Mouse (Mus musculus): ENCODE data around the gene Naa80.

Naa80 gene

DNA sequence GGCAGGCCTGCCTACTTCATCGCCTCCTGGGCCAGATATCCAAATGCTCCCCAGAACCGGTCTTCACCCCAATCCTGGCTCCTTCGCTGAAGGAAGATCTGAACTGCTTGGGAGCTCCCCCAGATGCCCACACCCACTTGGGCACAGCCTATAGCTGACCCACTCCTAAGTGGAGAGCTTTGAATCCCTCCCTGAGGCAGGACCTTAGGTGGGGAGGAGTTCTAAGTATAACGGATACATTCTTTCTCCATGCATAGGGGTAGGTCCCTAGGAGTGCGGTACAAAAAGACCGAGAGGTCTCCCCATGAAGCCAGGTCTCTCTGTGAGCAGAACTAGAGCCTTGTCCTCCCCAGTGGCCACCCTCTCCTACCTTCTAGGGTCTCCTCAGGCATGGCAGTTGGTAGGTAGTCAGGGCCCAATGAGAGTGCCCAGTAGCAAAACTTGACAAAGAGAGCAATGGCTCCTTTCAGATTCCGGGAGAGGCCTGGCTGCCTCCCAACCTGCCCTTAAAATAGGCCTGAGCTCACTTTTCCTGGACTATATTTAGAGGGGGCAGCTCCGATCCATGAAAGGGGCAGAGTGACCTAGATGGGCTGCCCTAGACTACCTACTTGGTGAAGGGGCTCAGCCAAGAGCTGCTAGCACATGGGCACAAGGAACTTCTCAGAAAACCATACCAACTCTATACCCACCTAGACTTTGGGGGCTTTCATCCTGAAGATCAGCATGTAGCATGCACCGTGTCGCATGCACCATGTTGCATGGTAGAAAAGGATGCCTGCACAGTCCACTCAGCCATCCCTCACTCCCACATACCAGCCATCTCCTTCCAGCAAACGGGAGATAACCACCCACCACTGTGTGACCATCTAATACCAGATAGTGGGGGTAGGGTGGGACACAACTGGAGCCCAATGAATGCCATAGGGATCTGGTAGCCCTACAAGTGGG is 18.2 kb downstream of the Naa80 start:
- ATAC-seq (ENCODE audit: low TSS enrichment): no peak

DNA sequence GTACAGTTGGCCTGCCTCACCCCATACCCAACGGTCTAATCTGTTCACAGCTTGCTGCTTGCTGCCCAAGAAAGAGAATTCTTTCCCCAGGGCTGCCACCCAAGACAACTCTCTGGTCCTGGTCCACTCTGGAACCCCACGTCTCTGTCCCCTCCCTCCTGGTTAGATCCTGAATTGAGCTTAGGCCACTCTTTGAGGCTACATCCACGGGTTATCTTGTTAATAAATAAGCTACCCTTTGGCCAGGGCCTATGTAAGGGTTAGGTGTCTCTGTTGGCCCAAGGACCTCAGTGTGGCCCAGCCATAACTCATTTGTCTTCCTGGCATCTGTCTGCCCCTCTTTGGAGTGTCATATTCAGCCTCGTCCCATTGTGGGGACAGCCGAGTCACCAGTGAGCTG is 19.7 kb downstream of the Naa80 start:
- no peak for ATAC-seq (ENCODE audit: low TSS enrichment)

DNA sequence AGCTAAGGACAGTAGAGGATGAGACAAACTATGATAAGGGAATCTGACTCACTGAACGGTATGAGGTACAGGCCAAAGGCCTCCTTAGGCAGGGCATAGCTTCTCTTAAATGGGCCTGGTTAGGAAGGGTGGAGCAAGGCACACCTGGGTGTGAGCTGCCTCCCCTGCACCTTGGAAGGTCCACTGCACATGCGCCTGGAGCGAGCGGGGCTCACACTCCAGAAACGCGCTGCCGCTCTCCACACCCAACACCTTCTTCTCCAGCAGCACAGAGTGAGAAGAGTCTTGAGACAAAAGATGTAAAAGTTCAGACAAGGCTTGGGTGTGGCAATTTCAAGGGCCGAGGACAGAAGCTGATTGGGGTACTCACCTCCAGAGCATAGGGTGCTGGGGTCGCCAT is 20.7 kb downstream of the Naa80 start:
- no peak for ATAC-seq (ENCODE audit: low TSS enrichment)

GRCm38 (mm10) chr9:107599842-107600241 is 21.2 kb downstream of the Naa80 start:
- no peak for ATAC-seq (ENCODE audit: low TSS enrichment)

GRCm38 (mm10) chr9:107600745-107601144 is 22.1 kb downstream of the Naa80 start:
- ATAC-seq (ENCODE audit: low TSS enrichment): no peak

DNA sequence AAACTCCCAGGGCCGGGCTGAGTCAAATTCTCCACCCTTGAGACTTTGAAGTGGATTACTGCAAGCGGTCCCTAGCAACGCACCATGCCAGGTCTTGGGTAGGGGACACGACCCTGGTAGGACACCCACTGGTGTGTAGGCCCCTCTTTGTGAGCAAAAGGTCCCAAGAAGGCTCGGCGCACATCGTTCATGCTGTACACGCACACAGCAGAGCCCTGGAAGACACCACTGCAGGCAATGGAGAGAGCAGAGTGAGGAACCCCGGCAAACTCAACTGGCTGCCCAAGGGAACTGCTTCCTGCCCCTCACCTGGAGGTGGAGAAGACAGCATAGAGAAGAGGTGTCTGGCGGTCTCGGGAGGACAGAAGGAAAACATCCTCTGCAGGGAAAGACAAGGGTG is 22.6 kb downstream of the Naa80 start:
- ATAC-seq (ENCODE audit: low TSS enrichment): no peak

DNA sequence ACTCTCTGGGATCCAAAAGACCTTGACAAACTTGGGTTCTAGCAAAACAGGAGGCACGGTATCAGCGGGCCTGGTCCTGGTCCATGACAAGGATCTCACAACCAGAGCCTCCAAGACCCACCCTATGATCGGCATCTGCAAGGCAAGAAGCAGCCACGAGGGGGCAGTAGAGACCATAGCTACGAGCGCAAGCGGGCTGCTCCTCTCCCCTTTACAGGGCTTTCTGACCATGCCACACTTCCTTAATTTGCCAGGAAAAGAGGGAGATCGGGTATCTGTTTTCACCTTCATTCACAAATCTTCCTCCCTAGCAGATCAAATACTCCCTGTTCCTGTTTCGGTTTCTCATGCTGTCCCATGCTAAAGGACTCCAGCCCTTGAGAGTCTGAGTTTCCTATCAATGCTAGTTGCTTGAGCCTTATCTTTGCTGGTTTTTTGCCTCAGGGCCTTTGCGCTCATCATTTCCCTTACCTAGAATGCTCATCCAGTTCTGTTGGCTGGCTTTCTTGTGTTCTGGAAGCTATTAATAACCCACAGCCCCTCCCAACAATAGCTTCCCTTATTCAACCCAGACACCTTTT is 23.5 kb downstream of the Naa80 start:
- ATAC-seq (ENCODE audit: low TSS enrichment): peak; percentile 78

GRCm38 (mm10) chr9:107603251-107603650 is 24.6 kb downstream of the Naa80 start:
- no peak for ATAC-seq (ENCODE audit: low TSS enrichment)

DNA sequence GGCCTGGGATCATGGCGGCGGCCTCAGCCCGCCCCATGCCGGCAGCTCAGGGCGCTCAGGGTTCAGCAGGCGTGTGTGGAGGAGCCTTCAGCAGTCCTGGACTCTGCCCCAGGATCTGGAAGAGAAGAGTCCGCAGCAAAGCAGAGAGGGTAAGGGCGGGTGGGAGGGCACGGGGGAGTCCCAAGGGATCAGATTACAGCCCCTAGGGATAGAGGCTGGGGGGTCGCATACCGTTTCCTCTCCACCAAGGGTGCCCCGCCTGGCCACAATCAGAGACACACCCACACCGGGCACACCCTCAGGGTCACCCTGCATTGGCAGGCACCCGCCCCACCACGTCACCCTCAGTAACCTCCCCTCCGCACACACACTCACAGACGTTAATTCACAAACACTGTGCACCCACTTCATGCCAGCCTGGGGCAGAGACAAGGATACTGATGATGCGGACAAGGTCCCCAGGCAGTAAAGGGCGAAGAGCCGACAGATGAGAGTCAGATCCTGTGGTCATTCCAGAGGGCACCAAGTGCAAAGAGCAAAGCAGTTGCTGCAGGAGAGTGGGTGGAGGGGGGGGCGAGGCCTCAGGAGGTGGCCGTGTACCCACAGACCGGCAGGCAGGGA is 26.5 kb downstream of the Naa80 start:
- no peak for ATAC-seq (ENCODE audit: low TSS enrichment)

DNA sequence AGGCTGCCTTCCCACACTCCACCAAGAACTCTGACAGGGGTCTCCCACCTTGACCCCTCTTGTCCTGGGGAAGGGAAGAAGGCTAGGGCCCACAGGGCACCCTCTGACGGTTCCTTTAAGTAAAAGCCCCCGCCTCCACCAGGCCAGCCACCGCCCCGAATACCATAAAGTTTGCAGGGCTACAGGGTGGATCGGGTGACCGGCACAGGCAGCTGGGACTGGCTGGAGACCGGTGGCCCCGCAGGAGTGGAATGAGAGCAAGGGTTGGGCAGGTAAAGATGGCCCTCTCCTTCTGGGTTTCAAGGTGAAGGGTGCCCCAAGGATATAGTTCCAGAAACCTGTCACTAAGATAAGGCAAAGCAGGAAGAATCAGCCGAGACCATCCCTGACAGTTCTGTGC is 27.9 kb downstream of the Naa80 start:
- no peak for ATAC-seq (ENCODE audit: low TSS enrichment)

- ATAC-seq (ENCODE audit: low TSS enrichment): no peak
Observed at GRCm38 (mm10) chr9:107607036-107607435, 28.3 kb downstream of the Naa80 start.

DNA sequence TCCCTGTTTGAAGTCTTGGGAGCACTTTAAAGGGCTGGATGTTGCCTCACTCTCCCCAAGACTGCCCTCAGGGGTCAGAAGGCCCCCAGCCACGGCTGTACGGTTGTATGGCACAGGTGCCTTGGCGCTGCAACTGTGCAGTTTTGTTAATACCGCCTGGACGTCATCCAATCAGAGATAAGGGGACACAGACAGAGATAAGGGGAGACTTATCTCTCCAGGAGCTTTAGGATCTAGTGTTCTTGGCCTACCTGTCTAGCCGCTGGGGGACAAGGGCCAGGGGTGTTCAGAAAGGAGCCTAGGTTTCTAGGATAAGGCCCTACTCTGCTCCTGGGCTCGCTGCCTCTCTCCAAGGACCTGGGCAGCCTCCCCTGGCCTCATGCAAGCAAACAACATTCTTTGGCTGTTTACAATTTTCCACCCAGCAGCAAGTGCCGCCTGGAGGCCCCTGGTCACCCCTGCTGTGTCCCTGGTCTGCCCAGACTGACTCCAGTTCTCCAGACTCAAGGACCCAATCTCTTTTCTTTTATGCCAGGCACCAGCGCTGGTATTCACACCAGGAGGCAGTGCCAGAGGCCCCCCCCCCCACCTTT is 29.1 kb downstream of the Naa80 start:
- ATAC-seq (ENCODE audit: low TSS enrichment): no peak

GRCm38 (mm10) chr9:107608741-107609432 is 30.2 kb downstream of the Naa80 start, which contains the start of gene Sema3b:
Sema3b (minus strand) TSS chr9:107609229.
- ATAC-seq (ENCODE audit: low TSS enrichment): no peak

DNA sequence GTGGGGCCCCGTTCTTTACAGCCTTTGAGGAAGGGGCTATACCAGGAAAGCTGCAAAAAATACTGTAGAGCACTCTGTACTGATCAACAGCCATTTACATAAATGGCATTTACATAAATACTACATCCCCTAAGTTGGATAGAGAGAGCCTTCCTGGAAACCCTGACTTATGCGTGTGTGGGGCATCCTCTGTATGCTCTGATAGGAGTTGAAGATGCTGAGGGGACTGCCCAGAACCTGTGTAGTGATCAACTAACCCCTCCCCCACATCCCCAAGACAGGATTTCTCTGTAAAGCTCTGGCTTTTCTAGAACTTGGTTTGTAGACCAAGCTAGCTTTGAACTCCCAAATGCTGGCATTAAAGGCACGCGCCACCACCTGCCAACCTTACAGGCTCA is 30.7 kb downstream of the Naa80 start:
- ATAC-seq (ENCODE audit: low TSS enrichment): no peak

DNA sequence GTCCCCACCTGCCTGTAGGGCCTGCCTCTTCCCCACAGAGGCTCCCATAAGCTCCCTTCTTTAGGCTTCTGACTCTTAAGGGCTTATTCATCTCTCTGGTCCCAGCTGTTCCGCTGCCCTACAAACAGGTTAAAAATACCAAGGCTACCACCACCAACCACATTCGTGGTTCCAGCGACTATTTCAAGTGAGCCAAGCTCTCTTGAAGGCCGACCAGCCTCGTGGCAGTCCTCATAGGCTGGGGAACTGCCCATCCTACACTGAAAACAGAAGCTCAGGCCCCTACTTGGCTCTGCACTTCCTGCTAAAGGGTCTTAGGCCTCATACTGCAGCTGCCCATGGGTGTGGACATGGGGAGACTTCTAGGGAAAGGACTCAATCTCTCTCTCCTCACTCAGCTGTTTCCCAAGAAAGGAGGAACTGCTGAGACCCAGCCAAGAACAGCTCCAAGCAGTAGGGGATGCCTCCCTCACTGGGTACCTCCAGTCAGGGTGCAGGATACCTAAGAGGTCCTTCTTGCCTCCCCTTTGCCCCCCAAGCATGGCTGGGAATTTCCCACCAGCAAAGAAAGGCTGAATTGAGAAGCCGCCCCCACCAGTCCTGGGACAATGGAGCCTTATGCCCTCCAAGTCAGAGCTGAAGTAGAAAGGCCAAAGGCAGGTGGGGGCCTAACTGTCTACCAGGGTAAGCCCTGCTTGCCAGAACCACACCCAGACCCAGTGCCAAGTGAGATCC is 32.9 kb downstream of the Naa80 start:
- ATAC-seq (ENCODE audit: low TSS enrichment): peak; percentile 32; the same call in 1 of the 2 replicates

GRCm38 (mm10) chr9:107612191-107612944 is 33.7 kb downstream of the Naa80 start:
- ATAC-seq (ENCODE audit: low TSS enrichment): peak; percentile 82

DNA sequence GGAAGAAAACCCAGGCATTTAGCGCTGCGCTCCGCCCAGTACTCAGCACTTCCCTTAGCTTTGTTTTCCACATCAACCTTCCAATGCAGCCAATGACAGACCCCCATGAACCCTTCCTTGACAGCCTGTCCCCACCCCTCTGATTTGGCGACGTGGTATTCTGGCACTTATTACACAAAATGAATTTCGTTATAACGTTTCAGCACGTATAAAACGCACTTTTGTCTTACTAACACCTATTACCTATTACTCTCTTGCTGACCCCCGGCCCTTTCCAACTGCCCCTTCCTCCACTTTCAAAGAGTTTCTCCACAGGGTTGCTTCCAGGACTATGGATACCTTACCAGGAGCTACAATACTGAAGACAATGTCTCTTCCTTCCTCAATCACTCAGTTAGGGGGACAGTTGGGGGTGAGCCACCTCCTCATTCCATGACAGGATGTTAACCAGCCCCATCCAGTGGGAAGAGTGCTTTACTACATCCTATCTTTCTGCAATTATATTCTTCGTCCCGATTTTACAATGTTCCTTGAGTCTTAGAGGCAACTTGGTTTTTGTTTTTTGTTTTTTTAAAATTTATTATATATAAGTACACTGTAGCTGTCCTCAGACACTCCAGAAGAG is 34.4 kb downstream of the Naa80 start:
- ATAC-seq (ENCODE audit: low TSS enrichment): no peak

DNA sequence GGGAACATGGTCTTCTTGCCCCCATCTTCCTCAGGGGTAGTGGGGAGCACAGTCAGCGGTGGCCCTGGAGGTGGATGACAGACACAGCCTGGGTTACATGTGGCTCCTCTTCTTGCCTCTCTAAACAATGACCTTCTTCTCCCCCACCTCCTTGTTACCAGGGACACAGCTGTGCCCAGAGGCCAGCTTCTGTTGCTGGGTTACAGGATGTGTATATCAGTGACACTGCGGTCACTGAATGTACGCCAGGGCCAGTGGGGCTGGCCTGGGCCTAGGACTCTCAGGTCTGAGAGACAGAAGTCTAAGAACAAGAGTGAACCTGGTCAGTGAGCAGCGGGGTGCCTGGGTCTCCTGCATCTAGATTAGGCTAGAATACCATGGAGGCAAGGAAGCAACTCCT is 36.3 kb downstream of the Naa80 start:
- no peak for ATAC-seq (ENCODE audit: low TSS enrichment)

DNA sequence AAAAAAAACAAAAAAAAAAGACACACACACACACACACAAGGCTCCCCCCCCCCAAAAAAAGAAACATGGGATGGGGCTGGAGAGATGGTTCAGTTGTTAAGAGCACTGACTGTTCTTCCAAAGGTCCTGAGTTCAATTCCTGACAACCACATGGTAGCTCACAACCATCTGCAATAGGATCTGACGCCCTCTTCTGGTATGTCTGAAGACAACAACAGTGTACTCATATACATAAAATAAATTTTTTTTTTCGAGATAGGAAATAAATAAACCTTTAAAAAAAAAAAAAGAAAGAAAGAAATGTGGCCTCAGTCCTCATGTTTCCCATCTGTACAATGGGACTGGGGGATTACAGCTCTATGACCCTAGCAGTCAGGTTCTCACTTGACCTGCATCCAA is 38.8 kb downstream of the Naa80 start:
- no peak for ATAC-seq (ENCODE audit: low TSS enrichment)

GRCm38 (mm10) chr9:107618098-107618497 is 39.4 kb downstream of the Naa80 start:
- no peak for ATAC-seq (ENCODE audit: low TSS enrichment)

Measured in frontal cortex, adult (tissue).